Mouse (Mus musculus) spleen, adult 2 months (tissue): ENCODE measurements around the gene Leo1. TPM values are rescaled to one million over a fixed set of nuclear protein-coding genes. Genes with fewer than 3 reads are reported as not detected.

Experiments
- DNase-seq, 2 experiments: peaks; one replicate each; pipeline versions ENCODE4 v3.0.0 to v3.0.0-alpha.2; 2012 to 2021; ENCODE audit warnings: low spot score in 2 of 2, low read depth in 1 of 2
- H3K27ac ChIP-seq: fragments of 200-500 bp; 2 replicates; pipeline ENCODE4 v1.5.1; 2012; ENCODE audit warnings: low read length, inconsistent platforms; ENCODE audit not compliant: insufficient read depth
- H3K27me3 ChIP-seq: fragments of 200-500 bp; 2 replicates; pipeline ENCODE4 v1.6.1; 2012; ENCODE audit warnings: mild to moderate bottlenecking, moderate library complexity, low read length, inconsistent platforms; ENCODE audit not compliant: control insufficient read depth, insufficient read depth
- H3K36me3 ChIP-seq: fragments of 200-500 bp; 2 replicates; pipeline ENCODE4 v1.6.1; 2012; ENCODE audit warnings: mild to moderate bottlenecking, low read length, inconsistent platforms; ENCODE audit not compliant: control insufficient read depth, insufficient read depth
- H3K4me1 ChIP-seq: fragments of 200-500 bp; 2 replicates; pipeline ENCODE4 v1.6.1; 2011; ENCODE audit warnings: inconsistent platforms; ENCODE audit not compliant: control insufficient read depth, insufficient read depth, insufficient read length
- H3K4me3 ChIP-seq: fragments of 200-500 bp; 2 replicates; pipeline ENCODE4 v1.5.1; 2011; ENCODE audit warnings: mild to moderate bottlenecking, inconsistent platforms; ENCODE audit not compliant: insufficient read depth, insufficient read length; ENCODE audit errors: extremely low read depth
- CTCF ChIP-seq: fragments of 200-500 bp; IDR thresholded peaks from 2 replicates; pipeline ENCODE4 v1.5.1; 2011; ENCODE audit warnings: mild to moderate bottlenecking, inconsistent platforms; ENCODE audit not compliant: insufficient read depth, insufficient read length, insufficient replicate concordance; ENCODE audit errors: extremely low read depth
- POLR2A ChIP-seq: fragments of 200-500 bp; IDR thresholded peaks from 2 replicates; pipeline ENCODE4 v1.6.1; 2011; ENCODE audit warnings: low read depth, low read length, inconsistent platforms
- WGBS: fragments of 180-500 bp; shearing (Covaris S2); methylation state at CpG from one replicate; pipeline ENCODE4 v1.1.7; 2018; 5-methylcytosine and 5-hydroxymethylcytosine counted together
- polyA plus RNA-seq: library from polyadenylated mRNA; depleted of rRNA; stranded (reverse); fragments of >200 nt; gene quantifications from 2 replicates; pipeline ENCODE4 v1.2.3, GENCODE M21; 2012

Gene Leo1
- polyA plus RNA-seq, 1 experiment, result 2.0 TPM

DNA sequence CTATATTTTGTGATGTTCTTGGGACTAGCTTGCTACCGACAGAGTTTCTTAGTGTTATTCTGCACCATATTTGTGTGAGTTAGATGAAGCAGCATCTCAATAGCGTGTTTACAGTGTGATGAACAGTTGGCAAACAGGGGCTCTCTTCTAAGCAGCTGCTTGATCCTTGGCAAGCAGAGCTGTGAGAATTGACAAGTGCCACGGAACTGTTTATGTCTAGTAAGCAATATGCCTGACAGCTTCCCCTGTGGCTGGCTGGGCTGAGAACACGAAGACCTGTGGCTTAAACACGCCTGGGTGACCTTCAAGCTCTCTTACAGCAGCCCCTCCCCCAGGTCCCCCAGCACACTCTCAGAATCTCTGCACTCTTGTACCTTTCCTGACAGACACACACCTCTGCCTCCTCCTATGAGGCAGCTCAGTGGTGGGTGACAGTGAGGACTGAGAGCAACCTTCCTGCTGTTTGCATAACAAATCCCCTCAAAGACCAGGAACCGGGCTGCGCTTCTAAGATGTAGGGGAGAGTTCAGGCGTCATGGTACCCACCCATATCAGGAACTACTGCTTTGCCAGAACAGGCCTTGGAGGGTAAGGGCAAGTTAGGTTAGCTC lies 21.8 kb downstream of the Leo1 start:
- Histone ChIP-seq H3K4me1 (no peaks in the 10 kb centered on the region), H3K36me3 (peaks cover 35% of the 10 kb centered on the region), H3K27ac (no peak overlapping the region), H3K4me3 (no peak overlapping the region), H3K27me3 (no peaks in the 10 kb centered on the region)
- no peak for DNase-seq
- TF ChIP-seq POLR2A, result no peak
- no peak for TF ChIP-seq CTCF
- 95% methylated on average over 8 of the region's 8 CpGs for WGBS

DNA sequence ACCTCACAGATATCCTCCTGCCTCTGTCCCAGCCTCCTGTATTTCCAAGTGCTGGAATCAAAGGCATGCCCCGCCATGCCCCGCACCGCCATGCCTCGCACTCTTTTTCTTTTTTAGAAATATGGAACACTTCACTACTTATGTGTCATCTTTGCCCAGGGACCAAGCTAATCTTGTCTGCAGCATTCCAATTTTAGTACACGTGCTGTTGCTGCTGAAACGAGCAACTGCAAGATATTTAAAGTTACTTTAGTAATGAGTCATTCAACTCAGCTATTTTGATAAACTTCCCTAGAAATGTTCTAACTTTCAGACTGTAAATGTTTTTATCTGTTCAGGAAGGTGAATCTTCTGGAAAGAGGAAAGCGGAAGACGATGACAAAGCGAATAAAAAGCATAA lies 24.5 kb downstream of the Leo1 start:
- H3K36me3 ChIP-seq, result peaks cover 24% of the 10 kb centered on the region
- H3K4me3 ChIP-seq, result no peak overlapping the region
- TF ChIP-seq POLR2A (no peak), CTCF (no peak)
- WGBS, result 90% methylated on average over 9 of the region's 9 CpGs
- no peaks in the 10 kb centered on the region for H3K27me3 ChIP-seq
- H3K27ac ChIP-seq, result no peak overlapping the region
- DNase-seq, result no peak
- H3K4me1 ChIP-seq, result no peaks in the 10 kb centered on the region

DNA sequence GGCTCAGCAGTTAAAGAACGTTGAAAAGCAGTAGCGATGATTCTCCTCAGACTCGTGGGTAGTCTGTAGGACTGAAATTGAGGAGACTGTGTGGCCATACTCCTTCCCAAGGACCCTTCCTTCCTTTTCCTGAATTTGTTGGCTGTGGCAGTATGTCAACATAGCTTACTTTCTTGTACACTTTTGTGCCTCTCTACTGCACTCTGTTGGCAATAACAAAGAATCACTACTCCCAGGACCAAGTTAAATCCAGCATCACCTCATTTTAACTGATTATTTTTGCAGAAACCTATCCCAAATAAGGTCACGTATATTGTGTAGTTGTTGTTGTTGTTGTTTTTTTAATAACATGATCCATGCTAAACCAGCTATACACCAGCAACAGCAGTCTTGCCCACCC lies 25.3 kb downstream of the Leo1 start:
- Histone ChIP-seq H3K4me1 (no peaks in the 10 kb centered on the region), H3K27me3 (no peaks in the 10 kb centered on the region), H3K4me3 (no peak overlapping the region), H3K27ac (no peak overlapping the region), H3K36me3 (peaks cover 18% of the 10 kb centered on the region)
- TF ChIP-seq CTCF (no peak), POLR2A (no peak)
- WGBS, result 85% methylated on average over 4 of the region's 4 CpGs
- no peak for DNase-seq

DNA sequence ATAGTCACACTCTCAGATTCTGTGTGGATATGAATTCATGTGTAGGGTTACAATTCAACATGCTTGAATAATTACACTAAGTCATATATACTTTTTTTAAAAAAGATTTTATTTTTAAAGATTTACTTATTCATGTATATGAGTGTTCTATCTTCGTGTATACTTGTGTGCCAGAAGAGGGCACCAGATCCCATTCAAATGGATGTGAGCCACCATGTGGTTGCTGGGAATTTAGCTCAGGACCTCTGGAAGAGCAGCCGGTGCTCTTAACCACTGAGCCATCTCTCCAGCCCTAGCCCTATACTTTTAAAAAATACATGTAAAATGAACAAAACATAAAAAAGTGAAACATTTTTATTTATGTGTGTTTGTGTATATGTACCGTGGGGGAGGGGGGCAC lies 26.3 kb downstream of the Leo1 start:
- DNase-seq, result no peak
- Histone ChIP-seq H3K27ac (no peak overlapping the region), H3K4me1 (no peaks in the 10 kb centered on the region), H3K27me3 (no peaks in the 10 kb centered on the region), H3K4me3 (no peak overlapping the region), H3K36me3 (peaks cover 13% of the 10 kb centered on the region)
- TF ChIP-seq CTCF (no peak), POLR2A (no peak)
- WGBS, result 94% methylated on average over 3 of the region's 3 CpGs

DNA sequence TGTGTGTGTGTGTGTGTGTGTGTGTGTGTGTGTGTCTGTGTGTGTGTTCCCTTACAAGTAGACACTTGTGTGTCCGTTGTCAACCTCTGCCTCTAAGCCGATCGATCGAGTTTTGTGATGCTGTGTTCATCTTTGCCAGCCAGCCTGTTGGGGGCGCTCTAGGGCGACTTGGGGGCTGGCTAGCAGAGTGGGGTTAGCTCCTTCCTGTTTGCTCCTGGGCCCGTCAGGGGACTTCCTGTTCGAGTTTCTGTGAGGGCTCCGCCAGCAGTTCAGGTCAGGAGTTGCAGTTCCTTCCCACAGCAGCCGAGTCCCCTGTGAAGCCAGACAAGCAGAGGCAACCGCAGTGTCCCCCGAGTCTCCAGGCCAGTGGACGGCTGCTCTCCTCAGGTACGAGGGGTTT lies 27.0 kb downstream of the Leo1 start:
- DNase-seq, result peak; percentile 7 to 12
- WGBS, result 82% methylated on average over 14 of the region's 14 CpGs
- no peaks in the 10 kb centered on the region for H3K27me3 ChIP-seq
- H3K4me3 ChIP-seq, result no peak overlapping the region
- TF ChIP-seq POLR2A, result no peak
- no peak for TF ChIP-seq CTCF
- H3K27ac ChIP-seq, result no peak overlapping the region
- H3K36me3 ChIP-seq, result peaks cover 12% of the 10 kb centered on the region
- H3K4me1 ChIP-seq, result no peaks in the 10 kb centered on the region

DNA sequence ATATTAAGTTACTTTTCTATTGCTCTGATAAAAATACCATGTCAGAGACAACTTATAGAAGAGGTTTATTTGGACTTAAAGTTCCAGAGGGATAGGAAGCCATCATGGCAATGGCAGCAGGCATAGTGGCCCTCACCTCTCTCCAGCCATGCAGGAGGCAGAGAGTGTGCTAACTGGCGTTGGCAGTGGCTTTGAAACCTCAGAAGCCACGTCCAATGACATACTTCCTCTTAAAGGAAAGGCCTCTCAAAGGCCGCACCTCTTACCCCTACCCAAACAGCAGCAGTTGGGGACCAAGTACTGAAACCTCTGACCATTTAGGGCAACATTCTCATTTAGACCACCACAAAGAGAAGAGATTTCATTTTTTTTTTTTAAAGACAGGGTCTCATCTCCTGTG lies 35.9 kb downstream of the Leo1 start:
- 28% methylated on average over 3 of the region's 3 CpGs for WGBS
- Histone ChIP-seq H3K27me3 (no peaks in the 10 kb centered on the region), H3K4me1 (no peaks in the 10 kb centered on the region), H3K27ac (no peak overlapping the region), H3K4me3 (no peak overlapping the region), H3K36me3 (no peaks in the 10 kb centered on the region; the same call in 1 of the 2 replicates)
- TF ChIP-seq CTCF, result no peak
- TF ChIP-seq POLR2A, result no peak
- DNase-seq, result no peak

DNA sequence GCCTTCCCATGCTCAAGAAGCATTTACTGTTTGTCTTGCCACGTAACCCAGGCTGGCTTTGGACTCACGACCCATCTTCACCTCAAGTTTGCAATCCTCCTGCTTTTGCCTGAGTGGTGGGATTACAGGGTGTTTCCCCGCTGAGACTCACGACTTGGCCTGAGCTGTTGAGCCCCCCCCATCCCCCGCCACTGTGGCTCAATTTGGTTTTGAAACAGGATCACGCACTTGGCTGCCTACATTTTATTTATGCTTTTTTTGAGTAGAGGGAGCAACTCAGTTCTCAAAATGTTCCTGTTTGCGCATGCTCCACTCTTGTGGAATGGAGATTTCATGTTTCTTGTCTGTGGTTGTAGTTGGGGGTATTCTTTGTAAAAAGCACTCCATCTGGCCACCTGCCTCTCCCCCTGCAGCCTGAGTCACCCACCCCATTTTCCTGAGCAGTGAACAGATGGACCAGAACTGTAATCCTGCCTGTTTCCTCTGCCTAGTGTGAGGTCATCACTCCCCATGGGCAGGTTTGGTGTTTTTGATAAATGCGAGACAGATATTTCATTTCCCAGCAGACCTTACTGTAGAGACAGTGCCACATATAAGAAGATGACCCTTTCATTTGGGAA lies 37.9 kb downstream of the Leo1 start:
- no peaks in the 10 kb centered on the region for H3K27me3 ChIP-seq
- no peak overlapping the region for H3K4me3 ChIP-seq
- H3K36me3 ChIP-seq, result no peaks in the 10 kb centered on the region
- no peak for DNase-seq
- no peak overlapping the region for H3K27ac ChIP-seq
- TF ChIP-seq CTCF, result no peak
- no peak for TF ChIP-seq POLR2A
- H3K4me1 ChIP-seq, result no peaks in the 10 kb centered on the region
- 74% methylated on average over 8 of the region's 8 CpGs for WGBS
